Mouse (Mus musculus) spleen, postnatal 4 days (tissue): ENCODE data around the gene Lsamp.

ENCODE experiments used
- DNase-seq, 2 experiments: peaks; one replicate each; pipeline ENCODE4 v3.0.0; 2022; ENCODE audit warnings: low spot score in 2 of 2

Lsamp gene

GRCm38 (mm10) chr16:40656871-40657270 is 672.7 kb downstream of the Lsamp start:
- no peak for DNase-seq

DNA sequence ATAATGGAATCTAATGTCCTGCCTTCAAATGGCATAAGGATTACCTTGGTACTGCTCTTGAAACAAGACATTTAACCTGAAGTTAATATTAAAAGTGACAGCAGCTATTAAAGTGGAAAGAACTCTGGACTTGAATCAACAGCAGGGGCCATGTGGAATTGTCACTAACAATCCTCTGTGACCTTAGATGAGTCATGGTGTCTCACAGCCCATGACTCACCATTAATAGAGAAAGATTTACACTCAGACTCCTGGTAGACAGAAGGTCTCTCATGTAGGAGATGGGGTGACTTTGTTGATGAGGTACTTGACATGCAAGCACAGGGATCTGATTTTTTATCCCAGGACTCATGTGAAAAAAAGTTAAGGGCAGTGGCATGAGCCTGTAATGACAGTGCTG is 701.4 kb downstream of the Lsamp start:
- DNase-seq: no peak

- DNase-seq: no peak
These were observed 708.1 kb downstream of the Lsamp start for GRCm38 (mm10) chr16:40692292-40692691.

DNA sequence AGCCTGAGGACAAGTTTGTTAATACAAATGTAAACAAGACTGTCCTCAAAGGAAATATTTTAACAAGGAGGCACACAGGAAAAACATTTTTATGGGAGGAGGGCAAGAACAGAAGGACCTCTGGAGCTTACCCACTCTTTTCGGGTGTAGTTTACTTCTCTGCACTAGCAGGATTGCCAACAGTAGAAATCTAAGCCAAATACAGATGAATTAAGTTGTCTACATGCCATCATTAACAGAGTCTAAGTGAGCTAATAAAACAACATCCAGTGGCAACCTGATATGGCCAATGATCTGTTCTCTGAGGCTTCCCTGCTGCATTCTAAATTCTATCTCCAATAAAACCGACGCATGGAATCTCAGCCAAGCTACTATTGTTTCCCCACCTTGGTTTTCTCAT is 713.1 kb downstream of the Lsamp start:
- no peak for DNase-seq

- no peak for DNase-seq
These were observed 724.4 kb downstream of the Lsamp start for GRCm38 (mm10) chr16:40708558-40708957.

DNA sequence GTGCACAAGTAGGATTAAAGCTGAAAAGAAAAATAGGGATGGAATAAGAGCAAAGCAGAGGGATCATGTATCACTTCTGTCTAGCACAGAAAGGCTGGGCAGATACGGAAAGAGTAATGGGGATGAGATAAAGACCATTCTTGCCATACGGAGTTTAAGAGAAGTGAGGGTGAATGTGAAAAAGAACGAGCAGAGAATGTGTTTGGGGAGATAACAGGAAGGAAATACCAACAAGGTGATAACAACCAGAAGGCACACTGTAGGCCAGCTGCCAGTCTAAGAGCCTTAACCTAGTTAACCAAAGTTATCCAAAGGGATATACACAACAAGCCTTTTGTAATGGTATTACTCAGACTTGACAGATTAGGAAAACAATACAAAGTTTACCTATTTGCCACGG is 725.4 kb downstream of the Lsamp start:
- no peak for DNase-seq

DNA sequence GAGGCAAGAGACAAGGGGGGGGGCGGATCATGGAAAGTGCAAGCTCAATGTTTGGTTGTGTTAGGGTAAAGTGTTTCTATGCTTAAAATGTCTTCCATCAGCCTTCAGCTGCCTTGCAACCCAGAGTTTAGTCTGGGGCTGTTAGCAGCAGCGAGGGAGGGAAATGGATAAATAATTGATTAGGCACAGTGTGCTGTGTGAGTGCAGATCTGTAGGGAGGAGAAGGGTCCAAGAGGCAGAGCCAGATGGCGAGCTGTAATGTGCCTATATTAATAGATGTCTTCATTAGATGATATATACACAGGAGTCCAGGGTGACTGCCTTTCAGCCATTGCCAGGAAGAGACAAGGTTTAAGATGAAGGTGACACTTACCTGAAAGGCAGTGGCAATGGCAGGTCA is 725.9 kb downstream of the Lsamp start:
- DNase-seq: no peak

DNA sequence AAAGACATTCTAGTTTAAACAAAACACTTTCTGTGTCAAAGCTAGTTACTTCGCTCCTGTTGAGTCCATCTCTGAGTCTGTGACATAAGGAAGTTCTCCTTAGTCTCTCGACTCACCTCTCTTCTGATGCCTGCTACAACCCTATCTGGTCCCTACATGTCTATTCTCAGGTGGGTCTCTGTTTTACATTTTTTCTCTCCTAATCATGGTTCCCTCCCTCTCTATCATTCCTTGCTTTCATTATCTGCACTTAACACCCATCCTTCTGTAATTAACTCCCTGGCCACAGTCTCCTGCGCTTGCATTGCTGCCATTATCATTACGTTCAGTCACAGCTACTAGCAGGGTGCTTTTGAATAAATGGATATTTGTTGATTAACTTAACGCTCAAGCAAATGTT is 726.3 kb downstream of the Lsamp start:
- no peak for DNase-seq

- DNase-seq: no peak
These were observed 729.6 kb downstream of the Lsamp start for GRCm38 (mm10) chr16:40713725-40714124.

GRCm38 (mm10) chr16:40739015-40739414 is 754.9 kb downstream of the Lsamp start:
- DNase-seq: no peak

DNA sequence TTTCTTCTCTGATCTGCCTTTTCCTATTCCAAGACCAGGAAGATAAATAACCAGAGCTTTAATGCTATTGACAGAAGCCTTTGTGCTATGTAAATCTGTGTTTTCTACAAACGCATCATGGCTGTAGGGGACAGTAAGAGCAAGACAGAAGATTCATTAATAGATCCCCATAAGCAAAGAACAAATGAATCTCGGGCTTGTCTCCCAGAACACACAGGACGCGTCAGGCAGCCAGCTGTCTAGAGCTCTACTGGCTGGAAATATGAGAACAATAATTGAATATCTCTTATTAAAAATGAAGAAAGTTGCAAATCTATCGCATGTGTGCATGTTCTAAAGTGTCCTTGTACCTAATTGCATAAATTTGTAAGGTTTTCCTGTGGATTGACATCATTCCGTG is 755.6 kb downstream of the Lsamp start:
- DNase-seq: no peak

- no peak for DNase-seq
These were observed 756.1 kb downstream of the Lsamp start for GRCm38 (mm10) chr16:40740273-40740672.

DNA sequence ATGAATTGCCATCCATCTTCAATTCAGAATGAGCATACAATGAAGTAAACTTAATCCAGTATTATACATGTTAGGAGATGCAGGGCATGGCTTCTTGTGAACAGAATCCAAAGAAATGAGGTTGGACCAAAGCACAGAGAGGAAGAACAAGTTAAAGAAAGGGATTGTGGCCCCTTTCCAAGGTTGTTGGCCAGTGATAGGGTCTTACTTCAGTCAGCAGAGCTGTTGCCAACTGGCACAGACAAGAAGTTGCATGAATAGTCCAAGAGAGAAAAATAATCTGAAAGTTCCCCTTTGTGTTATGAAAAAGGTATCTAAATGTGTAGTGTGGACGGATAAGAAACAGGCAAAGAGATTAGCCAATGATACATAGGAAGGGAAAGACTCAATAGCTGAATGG is 843.0 kb downstream of the Lsamp start:
- DNase-seq: no peak

GRCm38 (mm10) chr16:40831536-40831935 is 847.4 kb downstream of the Lsamp start:
- no peak for DNase-seq

GRCm38 (mm10) chr16:40841765-40842164 is 857.6 kb downstream of the Lsamp start:
- DNase-seq: no peak

DNA sequence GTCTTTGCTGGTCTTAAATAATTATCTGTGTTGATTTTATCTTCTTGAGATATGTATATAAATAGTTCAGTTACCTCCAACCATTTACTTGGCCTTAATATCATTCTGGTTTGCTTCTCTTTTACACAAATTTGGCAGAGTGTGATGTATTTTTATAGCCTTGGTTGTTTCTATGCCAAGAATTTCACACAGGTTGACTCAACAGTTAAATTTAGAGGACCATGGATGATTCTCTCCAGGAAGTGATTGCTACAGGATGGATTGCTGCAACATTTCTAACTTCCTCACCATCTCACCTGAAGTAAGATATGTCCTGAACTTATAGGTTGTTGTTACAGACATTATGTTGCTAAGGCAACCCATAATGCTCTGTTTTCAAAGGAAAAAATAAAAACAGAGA is 882.6 kb downstream of the Lsamp start:
- DNase-seq: no peak

DNA sequence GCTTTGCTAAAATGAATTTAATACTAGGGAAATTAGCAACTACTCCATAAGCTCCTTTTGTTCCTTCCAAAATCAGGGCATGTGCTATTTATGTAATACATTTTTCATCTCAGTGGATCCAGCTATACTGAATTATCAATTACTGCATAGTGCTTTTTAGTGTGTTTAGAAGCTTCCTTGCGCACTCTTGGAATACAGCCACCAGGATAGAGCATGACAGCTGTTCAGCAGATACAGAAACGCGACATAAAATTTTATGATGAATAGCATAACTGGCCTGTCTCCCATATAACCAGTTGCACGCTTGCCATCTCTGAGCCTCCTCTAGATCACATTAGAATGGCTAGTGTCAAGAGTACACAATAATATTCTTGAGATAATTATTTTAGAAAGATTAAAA is 894.1 kb downstream of the Lsamp start:
- no peak for DNase-seq

GRCm38 (mm10) chr16:40881942-40882341 is 897.8 kb downstream of the Lsamp start:
- DNase-seq: no peak

DNA sequence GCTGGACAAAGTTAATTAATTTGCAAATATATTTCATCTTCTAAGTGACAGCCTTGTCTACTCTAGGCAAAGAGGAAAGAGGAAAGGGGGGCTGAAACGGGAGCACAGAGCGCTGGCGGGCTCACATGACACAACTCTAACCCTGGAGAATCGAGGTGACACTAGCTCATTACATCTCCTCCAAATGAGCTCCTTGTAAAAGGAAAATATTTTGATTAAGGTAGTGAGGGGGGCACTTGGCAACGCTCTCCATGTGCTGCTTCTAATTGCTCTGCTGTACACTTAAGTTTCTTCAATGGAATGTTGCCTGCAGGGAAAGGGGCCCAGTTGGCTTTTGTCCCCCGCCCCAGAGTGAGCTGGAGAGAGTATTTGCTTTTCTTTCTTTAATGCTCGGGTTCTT is 907.2 kb downstream of the Lsamp start:
- DNase-seq: no peak

- DNase-seq: no peak
These were observed 913.7 kb downstream of the Lsamp start for GRCm38 (mm10) chr16:40897768-40898327.

- DNase-seq: no peak
These were observed 923.7 kb downstream of the Lsamp start for GRCm38 (mm10) chr16:40907892-40908291.

DNA sequence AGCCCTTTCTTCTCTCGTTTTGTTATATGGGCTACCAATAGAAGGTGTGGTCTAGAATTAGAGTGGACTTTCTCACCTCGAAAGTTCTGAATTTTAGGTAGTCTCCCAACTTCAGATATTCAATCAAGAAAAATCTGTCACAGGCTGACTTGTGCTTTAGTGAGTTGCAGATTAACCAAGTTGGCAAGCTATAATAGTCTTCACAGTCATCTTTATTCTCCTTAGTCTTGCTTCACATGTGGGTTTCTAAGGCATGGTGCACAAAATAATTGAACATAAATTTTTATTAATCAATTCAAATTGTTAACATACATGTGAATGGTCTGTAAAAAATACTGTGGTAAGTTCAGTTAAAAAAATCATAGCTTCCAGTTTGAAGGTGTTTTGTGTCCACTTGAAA is 930.0 kb downstream of the Lsamp start:
- no peak for DNase-seq

GRCm38 (mm10) chr16:40930596-40930995 is 946.4 kb downstream of the Lsamp start:
- DNase-seq: no peak

- no peak for DNase-seq
These were observed 958.1 kb downstream of the Lsamp start for GRCm38 (mm10) chr16:40942266-40942665.

GRCm38 (mm10) chr16:40945834-40946233 is 961.7 kb downstream of the Lsamp start:
- DNase-seq: no peak
